Mouse (Mus musculus) neural tube, embryonic 15.5 days (tissue): Measurements from ENCODE around the gene Dnmt3b. TPM values are rescaled to one million over a fixed set of nuclear protein-coding genes. Genes with fewer than 3 reads are reported as not detected.

Experiments used
- ATAC-seq: fragments of 200-750 bp; cut with Nextera tagmentation; 2 replicates; pipeline ENCODE4 v1.8.0; 2017; ENCODE audit warnings: mild to moderate bottlenecking, moderate TSS enrichment, moderate library complexity; ENCODE audit not compliant: low FRiP score
- H3K27ac ChIP-seq: fragments of 300-500 bp; sonication (generic); replicated peaks from 2 replicates; pipeline ENCODE4 v1.5.1; 2015; ENCODE audit warnings: mild to moderate bottlenecking, inconsistent platforms
- H3K27me3 ChIP-seq: fragments of 300-500 bp; sonication (generic); replicated peaks from 2 replicates; pipeline ENCODE4 v1.6.1; 2015; ENCODE audit warnings: inconsistent platforms
- H3K36me3 ChIP-seq: fragments of 300-500 bp; sonication (generic); 2 replicates; pipeline ENCODE4 v1.6.1; 2015; ENCODE audit warnings: inconsistent platforms
- H3K4me1 ChIP-seq: fragments of 300-500 bp; sonication (generic); 2 replicates; pipeline ENCODE4 v1.6.1; 2015; ENCODE audit warnings: inconsistent platforms
- H3K4me2 ChIP-seq: fragments of 300-500 bp; sonication (generic); 2 replicates; pipeline ENCODE4 v1.6.1; 2015; ENCODE audit warnings: inconsistent platforms, mild to moderate bottlenecking, moderate library complexity
- H3K4me3 ChIP-seq: fragments of 300-500 bp; sonication (generic); replicated peaks from 2 replicates; pipeline ENCODE4 v1.5.1; 2015; ENCODE audit warnings: mild to moderate bottlenecking, inconsistent platforms
- H3K9ac ChIP-seq: fragments of 300-500 bp; sonication (generic); replicated peaks from 2 replicates; pipeline ENCODE4 v1.6.1; 2015; ENCODE audit warnings: mild to moderate bottlenecking, inconsistent platforms
- H3K9me3 ChIP-seq: fragments of 300-500 bp; sonication (generic); replicated peaks from 2 replicates; pipeline ENCODE4 v1.6.1; 2016; ENCODE audit warnings: inconsistent platforms
- WGBS: fragments of 180-500 bp; shearing (Covaris S2); methylation state at CpG from one replicate; pipeline ENCODE4 v1.1.7; 2015; ENCODE audit warnings: mixed read lengths; 5-methylcytosine and 5-hydroxymethylcytosine counted together
- polyA plus RNA-seq: library from polyadenylated mRNA; unstranded; fragments of >200 nt; fragmentation: Nextera tagmentation; extraction: Ambion mirVana; gene quantifications from 2 replicates; pipeline ENCODE4 v1.2.1, GENCODE M21; 2015

The Dnmt3b gene
- polyA plus RNA-seq: 3.4 and 11.5 TPM in 2 replicates

GRCm38 (mm10) chr2:153649298-153650013 lies at the start of gene Dnmt3b:
TSS of gene Dnmt3b (plus strand) at chr2:153649450.
- under 1% methylated on average over 65 of the region's 93 CpGs for WGBS
- peaks cover 9% of the 10 kb centered on the region; the same call in 1 of the 2 replicates for H3K27me3 ChIP-seq
- no peaks in the 10 kb centered on the region for H3K36me3 ChIP-seq
- H3K9me3 ChIP-seq: no peaks in the 10 kb centered on the region
- peak within 1 kb of the TSS; percentile 68 for H3K9ac ChIP-seq
- ATAC-seq: peak; percentile 87
- H3K4me1 ChIP-seq: peaks cover 16% of the 10 kb centered on the region
- H3K4me3 ChIP-seq: peak within 1 kb of the TSS; percentile 79
- H3K27ac ChIP-seq: peak within 1 kb of the TSS; percentile 38; the same call in 1 of the 2 replicates
- H3K4me2 ChIP-seq: peak within 1 kb of the TSS; percentile 95

DNA sequence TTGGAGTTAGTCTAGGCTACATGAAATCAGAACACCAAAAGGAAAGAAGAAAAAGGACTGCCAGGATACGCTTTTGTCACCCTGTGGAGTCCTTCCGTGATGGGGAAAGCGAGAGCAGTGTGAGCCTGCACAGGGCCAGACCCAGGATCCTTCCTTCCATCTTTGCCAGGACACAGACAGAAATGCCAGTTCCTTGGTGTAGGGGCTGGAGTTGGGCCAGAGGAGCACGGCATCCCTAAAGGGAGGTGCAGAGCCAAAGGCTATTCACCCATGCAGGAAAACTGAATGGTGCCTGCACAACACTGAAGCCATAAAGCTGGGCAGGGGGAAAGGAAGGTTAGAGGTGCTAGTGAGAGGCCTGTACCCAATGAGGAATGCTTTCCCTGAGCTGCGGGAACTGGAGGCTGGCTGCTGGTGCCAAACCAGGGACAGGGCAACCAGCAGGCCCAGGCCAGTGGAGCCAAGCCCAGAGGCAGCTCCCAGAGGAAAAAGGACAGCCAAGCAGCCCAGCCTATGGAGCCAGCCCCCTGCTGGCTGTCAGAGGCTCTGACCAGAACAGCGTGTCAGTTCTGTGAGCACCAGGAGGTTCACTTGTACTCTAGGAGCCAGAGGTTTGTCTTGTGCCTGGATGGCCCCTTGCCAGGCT lies 49.1 kb upstream of the Dnmt3b start:
- Histone ChIP-seq H3K9ac (no peak overlapping the region), H3K4me1 (peaks cover 16% of the 10 kb centered on the region), H3K27ac (peak overlapping the region; percentile 10; the same call in 1 of the 2 replicates), H3K27me3 (no peaks in the 10 kb centered on the region), H3K9me3 (no peaks in the 10 kb centered on the region), H3K4me2 (no peak overlapping the region), H3K36me3 (no peaks in the 10 kb centered on the region), H3K4me3 (no peak overlapping the region)
- ATAC-seq: peak; percentile 70
- WGBS: 45% methylated on average over 6 of the region's 6 CpGs

- H3K27ac ChIP-seq: 0 out of 2 replicates have a peak overlapping the region, but pooled peaks have one; percentile 10
- 47% methylated on average over 16 of the region's 16 CpGs for WGBS
- ATAC-seq: peak; percentile 49; the same call in 1 of the 2 replicates
- H3K9ac ChIP-seq: no peak overlapping the region
- H3K36me3 ChIP-seq: no peaks in the 10 kb centered on the region
- H3K4me3 ChIP-seq: no peak overlapping the region
- H3K4me1 ChIP-seq: peaks cover 16% of the 10 kb centered on the region
- H3K4me2 ChIP-seq: no peak overlapping the region
- H3K27me3 ChIP-seq: no peaks in the 10 kb centered on the region
- H3K9me3 ChIP-seq: no peaks in the 10 kb centered on the region
These were observed 48.3 kb upstream of the Dnmt3b start for GRCm38 (mm10) chr2:153600667-153601648.

DNA sequence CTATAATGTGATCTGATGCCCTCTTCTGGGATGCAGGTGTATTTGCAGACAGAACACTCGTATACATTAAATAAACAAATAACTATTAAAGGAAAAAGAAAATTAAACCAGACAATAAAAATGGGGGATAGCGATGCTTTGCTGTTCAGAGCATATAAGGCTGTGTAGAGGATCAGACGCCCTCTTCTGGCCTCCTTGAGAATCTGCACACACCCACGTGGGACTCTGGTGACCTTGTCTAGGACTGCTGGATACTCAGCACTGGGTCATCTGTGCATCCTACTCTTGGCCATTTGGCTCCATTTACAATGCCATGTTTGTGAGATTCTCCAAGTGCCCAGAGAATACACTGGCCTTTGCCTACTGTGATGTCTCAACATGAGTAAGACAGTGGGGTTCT lies 45.5 kb upstream of the Dnmt3b start:
- ATAC-seq: no peak
- peaks cover 18% of the 10 kb centered on the region for H3K4me1 ChIP-seq
- no peak overlapping the region for H3K4me3 ChIP-seq
- WGBS: 39% methylated on average over 4 of the region's 4 CpGs
- no peaks in the 10 kb centered on the region for H3K27me3 ChIP-seq
- no peaks in the 10 kb centered on the region for H3K36me3 ChIP-seq
- H3K4me2 ChIP-seq: no peak overlapping the region
- H3K9me3 ChIP-seq: no peaks in the 10 kb centered on the region
- no peak overlapping the region for H3K9ac ChIP-seq
- no peak overlapping the region for H3K27ac ChIP-seq

DNA sequence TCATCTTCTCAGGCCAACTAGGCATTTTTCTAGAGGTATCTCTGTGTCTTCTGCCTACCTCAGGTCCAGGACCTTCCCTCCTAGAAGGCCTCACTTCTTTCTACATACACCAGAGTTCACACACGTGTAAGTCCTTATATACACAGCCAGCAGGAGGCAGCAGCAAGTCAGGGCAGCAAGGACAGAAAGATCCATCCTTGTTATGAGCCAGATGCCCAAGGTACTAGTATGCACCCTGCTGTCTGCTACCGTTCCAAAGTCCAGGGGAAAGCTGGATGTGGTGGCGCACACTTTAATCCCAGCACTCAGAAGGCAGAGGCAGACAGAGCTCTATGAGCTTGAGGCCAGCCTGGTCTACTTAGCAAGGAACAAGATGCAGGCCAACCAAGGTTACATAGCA lies 42.8 kb upstream of the Dnmt3b start:
- Histone ChIP-seq H3K27me3 (no peaks in the 10 kb centered on the region), H3K9ac (no peak overlapping the region), H3K4me2 (no peak overlapping the region), H3K4me1 (peaks cover 26% of the 10 kb centered on the region), H3K36me3 (no peaks in the 10 kb centered on the region), H3K9me3 (no peaks in the 10 kb centered on the region), H3K4me3 (no peak overlapping the region), H3K27ac (no peak overlapping the region)
- no peak for ATAC-seq
- 82% methylated on average over 3 of the region's 3 CpGs for WGBS

DNA sequence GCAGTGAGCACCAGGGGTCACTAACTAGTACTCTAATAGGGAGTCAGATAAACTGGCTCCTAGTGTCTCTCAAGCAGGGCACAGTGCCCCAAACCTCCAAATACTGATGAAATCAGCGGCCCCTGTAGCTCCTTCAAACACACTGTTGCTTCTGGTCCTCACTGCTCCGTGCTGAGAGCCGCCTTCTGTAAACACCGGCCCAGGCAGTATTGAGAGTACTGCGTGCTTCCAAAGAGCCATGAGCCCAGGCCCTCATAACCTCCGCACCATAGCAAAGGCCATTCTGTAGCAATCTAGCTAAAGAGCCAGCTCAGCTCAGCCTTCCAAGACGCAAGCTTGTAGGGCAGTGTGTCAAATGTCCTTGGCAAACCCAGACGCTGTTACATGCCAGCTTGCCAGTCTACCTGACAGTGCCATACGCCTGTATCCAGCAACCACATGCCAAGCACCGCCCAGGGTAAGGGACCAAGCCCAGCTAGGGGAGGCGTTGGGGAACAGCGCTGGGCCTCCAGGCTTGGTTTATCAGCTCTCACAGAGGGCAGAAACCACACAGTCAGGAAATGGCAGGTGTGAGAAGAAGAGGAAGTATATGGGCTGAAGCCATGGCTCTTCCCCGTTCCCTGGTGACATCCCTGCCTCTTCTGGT lies 41.3 kb upstream of the Dnmt3b start:
- no peak for ATAC-seq
- Histone ChIP-seq H3K4me1 (peaks cover 23% of the 10 kb centered on the region), H3K36me3 (no peaks in the 10 kb centered on the region), H3K4me3 (no peak overlapping the region), H3K9me3 (no peaks in the 10 kb centered on the region), H3K4me2 (no peak overlapping the region), H3K9ac (no peak overlapping the region), H3K27me3 (no peaks in the 10 kb centered on the region), H3K27ac (no peak overlapping the region)
- WGBS: 77% methylated on average over 13 of the region's 13 CpGs

- no peak for ATAC-seq
- H3K27ac ChIP-seq: 0 out of 2 replicates have a peak overlapping the region, but pooled peaks have one; percentile 9
- WGBS: 66% methylated on average over 8 of the region's 8 CpGs
These were observed 40.2 kb upstream of the Dnmt3b start for GRCm38 (mm10) chr2:153609058-153609457.

GRCm38 (mm10) chr2:153609548-153609947 lies 39.7 kb upstream of the Dnmt3b start:
- WGBS: 10% methylated on average over 9 of the region's 9 CpGs
- Histone ChIP-seq H3K27ac (0 out of 2 replicates have a peak overlapping the region, but pooled peaks have one; percentile 9), H3K27me3 (no peaks in the 10 kb centered on the region), H3K4me3 (no peak overlapping the region), H3K9me3 (no peaks in the 10 kb centered on the region), H3K4me2 (no peak overlapping the region), H3K36me3 (no peaks in the 10 kb centered on the region), H3K9ac (no peak overlapping the region), H3K4me1 (peaks cover 23% of the 10 kb centered on the region)
- ATAC-seq: no peak

More at GRCm38 (mm10) chr2:153609058-153609457, 40.2 kb upstream of the Dnmt3b start:
- no peaks in the 10 kb centered on the region for H3K27me3 ChIP-seq
- H3K36me3 ChIP-seq: no peaks in the 10 kb centered on the region
- H3K4me2 ChIP-seq: no peak overlapping the region
- no peaks in the 10 kb centered on the region for H3K9me3 ChIP-seq
- H3K4me3 ChIP-seq: no peak overlapping the region
- H3K4me1 ChIP-seq: peaks cover 23% of the 10 kb centered on the region
- H3K9ac ChIP-seq: no peak overlapping the region

GRCm38 (mm10) chr2:153610426-153611240 lies 38.6 kb upstream of the Dnmt3b start:
- Histone ChIP-seq H3K4me1 (peaks cover 23% of the 10 kb centered on the region), H3K4me3 (no peak overlapping the region), H3K27me3 (no peaks in the 10 kb centered on the region), H3K9ac (no peak overlapping the region; the same call in 1 of the 2 replicates), H3K27ac (peak overlapping the region; percentile 69), H3K36me3 (0 out of 2 replicates have a peak, but pooled peaks cover 6% of the 10 kb centered on the region), H3K9me3 (no peaks in the 10 kb centered on the region), H3K4me2 (no peak overlapping the region)
- peak; percentile 55 for ATAC-seq
- WGBS: 20% methylated on average over 14 of the region's 14 CpGs

GRCm38 (mm10) chr2:153611241-153611630 lies 38.0 kb upstream of the Dnmt3b start:
- no peak overlapping the region for H3K4me3 ChIP-seq
- no peaks in the 10 kb centered on the region for H3K9me3 ChIP-seq
- peaks cover 23% of the 10 kb centered on the region for H3K4me1 ChIP-seq
- 0 out of 2 replicates have a peak, but pooled peaks cover 6% of the 10 kb centered on the region for H3K36me3 ChIP-seq
- 73% methylated on average over 7 of the region's 7 CpGs for WGBS
- H3K9ac ChIP-seq: no peak overlapping the region; the same call in 1 of the 2 replicates
- H3K27me3 ChIP-seq: no peaks in the 10 kb centered on the region
- peak overlapping the region; percentile 69 for H3K27ac ChIP-seq
- ATAC-seq: 0 out of 2 replicates have a peak, but pooled peaks have one; percentile 6
- H3K4me2 ChIP-seq: no peak overlapping the region
